Mouse (Mus musculus) c-Kit-positive CD71-positive TER-119-positive erythroid progenitor cells, embryonic 14.5 days (primary cell): Measurements from ENCODE around the gene Sowahd.
A peak's percentile ranks its signal among the peaks of the same experiment; 100 is the strongest.
"Not testable (repeated sequence)": the region's sequence is repeated elsewhere in the genome, so short reads cannot be mapped to it uniquely, and the experiment has no call there.

ENCODE experiments used
- DNase-seq: peaks from one replicate; pipeline ENCODE4 v3.0.0-alpha.2; 2013; ENCODE audit warnings: low spot score

Sowahd gene

DNA sequence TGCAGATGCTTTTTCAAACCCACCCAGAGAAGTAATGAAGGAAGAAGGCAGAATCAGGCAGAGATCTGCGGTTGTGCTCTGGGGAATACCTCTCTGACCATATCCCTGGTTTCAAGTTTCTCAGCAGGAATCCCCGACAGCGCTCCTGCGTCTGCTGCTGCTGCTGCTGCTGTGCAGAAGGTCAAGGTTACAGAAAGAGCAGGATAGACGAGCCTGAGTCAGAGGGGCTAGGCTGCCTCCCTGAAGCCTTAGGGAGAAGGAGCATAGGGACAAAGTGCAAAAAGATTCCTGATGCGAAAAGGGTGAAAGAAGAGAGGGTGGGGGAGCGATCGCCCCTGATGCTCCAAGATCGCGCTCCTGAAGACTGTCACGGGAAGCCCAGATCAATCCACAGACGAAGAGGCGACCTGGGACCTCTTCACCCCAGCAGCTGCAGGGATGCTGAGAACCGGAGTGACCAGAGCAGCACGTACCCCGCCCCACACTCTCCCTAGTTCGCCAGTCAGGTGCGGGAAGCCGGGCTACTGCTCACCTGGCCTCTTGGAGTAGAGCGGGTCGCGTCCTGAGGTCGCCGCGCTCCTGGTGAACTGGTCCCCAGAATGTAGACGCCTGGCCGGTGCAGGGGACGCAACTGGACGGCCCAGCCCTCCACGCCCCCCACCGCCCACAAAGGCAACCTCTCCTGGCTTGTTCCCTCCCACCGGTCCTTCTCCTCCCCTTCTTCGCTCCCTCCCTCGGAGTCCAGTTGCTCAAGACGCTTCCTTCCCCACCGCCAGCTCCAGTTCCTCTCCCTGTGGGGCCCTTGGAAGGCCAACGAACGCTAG lies at the start of gene Sowahd:
Sowahd (plus strand) TSS at position 780 of the 824 bp plus-strand sequence.
- no peak for DNase-seq

DNA sequence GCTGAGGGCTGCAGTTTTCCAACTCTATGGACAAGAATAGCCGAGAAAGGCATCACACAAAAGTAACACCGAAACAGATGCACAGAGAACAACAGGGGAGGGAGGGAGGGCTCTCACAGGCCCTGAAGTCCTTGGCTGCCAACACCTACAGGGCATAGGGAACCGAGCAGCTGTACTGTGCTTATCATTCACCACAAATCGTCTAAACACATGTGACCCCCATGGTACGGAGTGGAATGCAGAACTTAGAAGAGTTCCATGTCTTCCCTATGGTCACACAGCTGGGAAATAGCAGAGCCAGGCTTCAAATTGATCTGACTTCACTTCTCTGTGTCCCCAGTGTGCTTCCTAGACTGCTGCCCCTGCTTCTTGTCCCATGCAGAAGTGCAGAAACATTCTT lies 34.8 kb upstream of the Sowahd start:
- no peak for DNase-seq

DNA sequence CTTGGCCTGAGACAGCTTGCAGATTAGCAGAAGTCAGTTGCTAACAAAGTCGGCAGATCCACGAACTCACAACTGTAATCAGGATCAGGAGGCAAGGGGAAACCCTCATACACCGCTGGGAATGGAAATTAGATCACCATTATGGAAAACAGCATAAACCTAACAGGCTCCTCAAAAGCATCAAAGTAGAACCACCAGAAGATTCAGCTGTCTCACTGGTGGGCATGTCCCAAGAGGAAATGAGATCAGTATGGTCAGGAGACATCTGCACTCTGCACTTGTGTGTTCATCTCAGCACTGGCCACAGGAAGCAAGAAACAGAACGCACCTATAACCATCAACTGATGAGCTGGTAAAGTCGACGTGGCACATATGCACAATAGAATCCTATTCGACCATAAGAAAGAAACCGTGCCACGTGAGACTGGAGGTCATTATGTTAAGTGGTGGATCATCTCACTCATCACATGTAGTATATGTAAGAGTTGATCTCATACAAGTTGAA lies 30.4 kb upstream of the Sowahd start:
- no peak for DNase-seq

DNA sequence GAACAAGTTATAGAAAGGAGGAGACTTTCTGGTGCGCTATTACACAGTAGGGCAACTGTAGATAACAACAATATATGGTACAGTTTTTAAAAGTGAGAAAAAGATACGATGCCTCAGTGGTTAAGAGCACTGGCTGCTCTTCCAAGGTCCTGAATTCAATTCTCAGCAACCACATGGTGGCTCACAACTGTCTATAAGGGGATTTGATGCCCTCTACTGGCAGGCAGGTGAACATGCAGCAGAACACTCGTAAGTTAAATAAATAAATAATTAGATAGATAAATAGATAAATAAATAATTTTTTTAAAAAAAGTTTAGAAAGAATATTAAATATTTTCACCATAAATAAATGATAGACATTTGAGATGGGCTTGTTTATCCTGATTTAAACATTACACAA lies 29.6 kb upstream of the Sowahd start:
- no peak for DNase-seq

DNA sequence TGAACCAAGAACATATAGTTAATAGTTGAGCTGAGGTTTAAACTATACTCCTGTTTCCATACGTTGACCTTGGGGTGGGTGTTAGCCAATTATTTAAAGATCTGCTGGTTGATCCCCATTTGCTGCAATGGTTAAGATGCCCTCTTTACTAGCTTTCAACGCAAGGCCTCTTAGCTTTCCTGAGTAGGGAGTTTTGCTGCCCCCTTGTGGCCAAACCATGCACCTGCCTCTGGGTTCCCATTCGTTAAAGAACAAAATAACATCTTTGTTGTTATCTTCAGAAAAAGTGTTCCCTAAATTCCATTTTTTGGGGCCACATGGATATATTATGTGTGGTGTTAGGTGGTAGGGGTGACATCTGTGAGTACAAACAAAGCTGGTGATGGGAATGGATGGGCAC lies 26.0 kb upstream of the Sowahd start:
- DNase-seq, result peak; percentile 41

DNA sequence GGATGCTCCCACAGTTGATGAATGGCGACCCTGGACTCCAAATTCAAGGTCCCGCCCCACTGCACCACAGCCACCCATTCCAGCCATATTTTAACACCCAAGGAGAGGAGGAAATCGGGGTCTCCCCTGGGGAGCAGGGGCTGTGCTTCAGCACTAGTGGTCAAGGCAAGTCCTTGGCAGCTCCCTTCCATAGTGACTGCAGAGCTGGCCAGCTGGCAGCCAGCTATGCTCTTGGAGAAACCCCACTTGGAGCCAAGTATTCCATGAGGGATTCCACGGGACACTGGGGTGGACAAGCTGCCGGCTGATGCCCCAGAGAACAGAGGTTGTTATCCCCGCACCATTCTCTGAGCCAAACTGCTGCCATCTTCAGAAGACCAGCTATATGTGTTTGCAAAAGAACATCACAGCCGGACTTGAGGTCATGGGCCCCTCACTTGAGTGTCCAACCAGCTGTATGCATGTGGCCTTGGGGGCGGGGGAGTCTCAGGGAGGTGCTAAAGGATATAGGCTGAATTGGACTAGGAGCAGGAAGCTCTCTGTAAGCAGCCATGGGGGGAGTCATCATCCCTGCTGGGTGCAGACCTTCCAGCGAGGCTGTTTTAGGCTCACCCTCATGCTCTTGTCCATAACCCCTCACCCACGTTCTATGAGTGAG lies 24.9 kb upstream of the Sowahd start:
- no peak for DNase-seq

DNA sequence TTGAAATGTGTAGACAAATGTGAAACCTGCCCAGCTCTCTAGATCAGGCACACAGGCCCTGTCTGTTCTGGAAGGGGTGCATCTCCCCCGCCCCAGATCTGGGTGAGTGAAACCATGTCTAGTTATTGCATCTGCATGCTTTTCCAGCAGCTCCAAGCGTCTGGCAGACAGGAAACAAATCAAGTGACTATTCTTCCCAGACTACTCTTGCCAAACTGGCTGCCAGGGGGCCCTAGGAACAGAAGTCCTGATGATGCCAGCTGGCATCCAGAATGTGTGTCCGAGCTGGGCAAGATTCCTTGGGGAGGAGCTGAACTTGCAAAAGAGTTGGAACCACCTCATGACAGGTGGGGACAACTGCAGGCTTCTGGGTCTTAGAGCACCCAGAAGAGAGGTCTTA lies 20.3 kb upstream of the Sowahd start:
- DNase-seq, result no peak

DNA sequence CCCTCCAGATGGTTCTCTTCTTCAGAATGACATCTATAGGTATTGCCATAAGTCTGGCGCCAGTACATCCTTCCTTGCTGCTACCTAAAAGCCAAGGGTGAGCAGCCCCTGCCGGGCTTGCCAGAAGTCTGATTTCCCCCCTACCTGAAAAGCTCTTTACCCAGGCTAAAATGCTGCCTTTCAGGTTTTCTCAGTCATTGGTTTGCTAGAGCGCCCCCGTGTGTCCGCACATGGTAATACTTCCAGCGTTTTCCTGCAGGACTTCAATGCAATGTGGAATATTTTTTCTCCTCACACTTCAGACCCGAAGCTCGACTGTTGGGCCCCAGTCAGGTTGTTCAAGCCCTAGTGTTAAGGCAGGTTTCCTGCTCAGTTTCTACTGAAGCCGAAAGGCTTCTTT lies 5.9 kb upstream of the Sowahd start:
- peak; percentile 29 for DNase-seq

DNA sequence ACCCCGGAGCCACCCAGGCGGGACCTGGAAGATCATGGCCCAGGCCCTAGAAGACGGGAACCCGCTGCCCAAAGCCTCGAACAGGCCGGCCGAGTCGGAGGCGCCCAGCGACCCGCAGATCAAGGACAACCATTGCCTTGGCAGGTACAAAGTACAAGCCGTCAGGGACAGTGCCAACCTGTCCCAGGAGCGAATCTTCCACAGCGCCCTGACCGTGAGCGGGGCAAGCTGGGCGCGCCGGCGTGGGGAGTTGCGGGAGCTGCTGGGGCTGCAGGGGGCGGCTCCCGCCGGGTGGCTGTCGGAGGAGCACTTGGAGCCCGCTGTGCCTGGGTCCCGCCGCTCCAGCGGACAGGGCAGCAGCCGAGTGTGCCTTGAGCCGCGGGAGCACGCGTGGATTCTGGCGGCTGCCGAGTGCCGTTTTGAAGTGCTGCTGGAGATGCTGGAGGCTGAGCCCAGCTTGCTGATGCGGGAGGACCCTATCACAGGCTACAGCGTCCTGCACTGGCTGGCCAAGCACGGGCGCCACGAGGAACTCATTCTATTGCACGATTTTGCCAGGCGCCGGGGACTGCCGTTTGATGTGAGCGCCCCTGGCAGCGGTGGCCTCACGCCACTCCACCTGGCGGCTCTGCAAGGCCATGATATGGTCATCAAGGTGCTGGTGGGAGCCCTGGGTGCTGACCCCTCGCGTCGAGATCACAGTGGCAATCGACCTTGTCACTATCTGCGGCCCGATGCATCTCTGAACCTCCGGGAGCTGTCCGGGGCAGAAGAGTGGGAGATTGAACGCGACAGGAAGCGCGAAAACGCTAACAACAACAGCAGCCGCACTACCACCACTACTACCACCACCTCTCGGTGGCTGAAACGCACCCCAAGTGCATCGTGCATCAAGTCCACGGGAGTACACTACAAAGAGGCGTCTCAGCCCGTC lies 512 bp downstream of the Sowahd start:
- DNase-seq, result no peak

DNA sequence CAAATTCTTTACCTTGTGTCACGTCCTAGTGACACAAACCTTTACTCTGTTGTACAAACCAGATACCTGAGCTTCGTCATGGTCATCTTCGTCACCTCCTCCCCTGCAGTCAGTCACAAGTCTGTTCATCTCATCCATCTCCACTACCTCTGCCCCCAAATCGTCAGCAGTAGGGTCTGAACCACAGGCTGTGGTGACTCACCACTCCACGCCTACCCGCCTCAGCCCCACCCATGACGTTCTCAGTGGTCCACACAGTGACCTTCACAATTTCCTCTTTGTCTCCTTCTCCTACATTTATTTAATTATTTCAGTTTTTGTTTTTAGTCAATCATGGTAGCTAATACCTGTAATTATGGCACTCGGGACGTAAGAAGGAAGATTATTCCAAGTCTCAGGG lies 15.3 kb downstream of the Sowahd start:
- no peak for DNase-seq

DNA sequence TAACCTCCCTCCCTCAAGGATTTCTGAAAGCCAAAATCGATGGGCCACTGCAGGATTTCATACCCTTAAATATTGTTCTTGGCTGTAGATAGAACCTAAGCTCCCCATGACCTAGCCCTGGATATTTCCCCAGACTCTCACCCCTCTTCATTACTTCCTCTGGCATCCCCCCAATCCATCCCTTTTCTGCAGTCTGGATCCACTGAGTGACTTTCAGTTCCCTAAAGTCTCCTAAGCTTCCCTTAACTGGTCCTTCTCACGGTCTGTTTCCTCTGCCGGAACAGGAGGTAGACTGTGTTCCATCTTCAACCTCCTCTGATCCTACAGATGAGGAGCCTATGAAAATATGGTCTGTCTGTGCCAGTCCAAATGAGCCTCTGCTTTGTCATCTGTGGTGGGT lies 18.7 kb downstream of the Sowahd start:
- no peak for DNase-seq

DNA sequence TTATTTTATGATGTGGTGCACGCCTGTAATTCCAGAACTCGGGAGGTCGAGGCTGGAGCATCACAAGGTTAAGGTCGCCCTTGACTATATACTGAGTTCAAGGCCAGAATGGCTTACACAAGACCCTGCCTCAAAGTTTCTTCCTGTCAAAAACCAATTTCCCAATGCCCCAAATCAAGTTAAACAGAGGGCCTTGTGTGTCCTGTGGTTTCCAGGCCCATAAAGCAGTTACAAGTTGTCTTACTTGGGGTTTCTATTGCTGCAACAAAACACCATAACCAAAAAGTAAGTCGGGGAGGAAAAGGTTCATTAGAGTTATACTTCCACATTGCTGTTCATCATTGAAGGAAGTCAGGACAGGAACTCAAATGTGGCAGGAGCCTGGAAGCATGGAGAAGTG lies 20.1 kb downstream of the Sowahd start:
- DNase-seq, result no peak

DNA sequence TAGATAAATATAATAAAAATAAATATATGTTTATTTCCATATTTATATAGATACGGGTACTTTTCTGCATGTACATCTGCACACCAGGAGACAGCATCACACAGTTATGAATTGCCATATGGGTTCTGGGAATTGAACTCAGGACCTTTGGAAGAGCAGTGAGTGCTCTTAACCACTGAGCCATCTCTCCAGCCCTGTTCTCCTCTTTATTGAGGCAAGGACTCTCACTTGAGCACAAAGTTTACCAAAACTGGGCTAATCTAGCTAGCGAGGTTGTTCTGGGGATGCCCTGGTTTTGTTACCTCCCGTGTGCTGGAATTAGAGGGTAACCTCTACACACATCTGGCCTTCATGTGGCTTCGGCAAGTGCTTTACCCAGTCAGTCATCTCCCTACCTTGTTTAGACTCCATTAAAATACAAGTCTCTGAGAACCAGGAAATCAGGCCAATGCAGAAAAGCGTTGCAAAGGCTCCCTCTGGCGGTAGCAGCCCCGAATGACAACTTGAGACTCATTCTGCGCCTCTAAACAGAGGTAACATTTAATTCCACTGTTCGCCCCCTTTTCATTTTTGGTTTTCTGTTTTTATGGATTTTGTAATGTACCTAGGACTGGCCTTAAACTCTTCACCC lies 25.7 kb downstream of the Sowahd start:
- DNase-seq, result peak; percentile 42

DNA sequence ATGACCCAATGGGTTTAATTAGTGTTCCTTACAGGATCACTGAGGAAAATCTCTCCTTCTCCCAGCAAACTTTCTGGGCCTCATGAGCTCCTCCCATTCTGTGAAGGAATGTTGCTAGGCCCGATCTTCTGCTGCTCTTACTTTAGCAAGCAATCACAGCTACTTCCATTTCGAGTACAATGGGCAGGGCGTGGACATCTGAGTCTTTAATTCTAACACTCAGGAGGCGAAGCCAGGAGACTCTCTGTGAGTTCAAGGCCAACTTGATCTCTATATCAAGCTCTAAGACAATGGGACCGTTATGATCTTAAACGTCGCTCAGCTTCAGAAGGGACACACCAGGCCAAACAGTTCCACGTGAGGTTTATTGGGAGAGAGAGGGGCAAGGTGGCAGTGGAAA lies 28.0 kb downstream of the Sowahd start:
- no peak for DNase-seq

DNA sequence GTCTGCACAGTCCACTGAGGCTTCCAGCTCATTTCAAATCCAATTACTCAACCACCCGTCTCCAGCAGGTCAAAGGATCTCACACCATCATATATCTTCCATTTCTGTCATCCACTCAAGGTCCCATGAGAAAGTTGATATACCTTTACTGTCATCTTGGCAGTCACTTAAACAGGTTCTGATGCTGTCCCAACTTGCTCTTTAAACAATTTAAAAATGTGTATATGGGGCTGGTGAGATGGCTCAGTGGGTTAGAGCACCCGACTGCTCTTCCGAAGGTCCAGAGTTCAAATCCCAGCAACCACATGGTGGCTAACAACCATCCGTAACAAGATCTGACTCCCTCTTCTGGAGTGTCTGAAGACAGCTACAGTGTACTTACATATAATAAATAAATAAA lies 31.7 kb downstream of the Sowahd start:
- not testable (repeated sequence) for DNase-seq

DNA sequence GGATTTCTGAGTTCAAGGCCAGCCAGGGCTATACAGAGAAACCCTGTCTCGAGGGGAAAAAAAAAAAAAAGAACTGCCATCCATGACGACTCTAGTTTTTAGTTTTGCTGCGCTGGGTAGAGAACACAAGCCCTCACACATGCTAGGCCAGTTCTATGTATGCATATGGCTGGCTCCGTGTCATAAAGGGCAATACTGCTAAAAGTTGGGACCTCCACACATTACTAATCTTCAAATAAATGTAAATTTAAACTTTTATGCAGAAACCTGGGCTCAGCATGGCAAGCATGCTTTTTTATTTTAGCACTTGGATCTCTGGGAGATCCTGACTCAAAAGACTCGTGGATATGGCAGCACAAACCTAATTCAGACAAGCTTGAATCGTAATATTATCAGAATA lies 32.5 kb downstream of the Sowahd start:
- DNase-seq, result no peak

DNA sequence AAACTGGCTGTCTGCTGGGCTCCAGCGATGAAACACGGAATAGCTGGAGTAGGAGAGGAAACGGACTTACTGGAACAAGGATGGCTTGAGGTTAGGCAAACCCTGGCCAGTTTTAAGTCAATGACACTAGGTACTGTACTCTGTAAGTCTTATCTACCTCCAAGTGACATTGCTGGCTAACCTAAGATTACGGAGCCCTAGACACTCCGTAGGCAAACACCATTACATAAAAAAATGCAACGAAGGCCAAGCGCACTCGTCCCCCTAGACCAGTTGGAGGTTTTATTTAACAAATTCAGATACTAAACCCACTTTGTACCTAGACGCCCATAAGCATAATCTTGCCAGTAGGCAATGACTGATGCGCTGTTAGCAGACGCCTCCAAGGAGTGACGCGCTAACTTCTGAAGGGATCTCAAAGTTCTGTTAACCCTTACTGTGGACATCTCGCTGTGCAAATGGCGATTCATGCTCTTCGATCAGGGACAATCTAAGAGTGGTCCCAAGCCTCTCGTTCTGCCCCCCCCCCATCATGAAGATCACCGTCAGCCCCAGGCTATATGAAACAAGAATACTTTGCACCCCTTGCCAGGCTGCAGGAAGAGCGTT lies 35.8 kb downstream of the Sowahd start:
- DNase-seq, result peak; percentile 42

DNA sequence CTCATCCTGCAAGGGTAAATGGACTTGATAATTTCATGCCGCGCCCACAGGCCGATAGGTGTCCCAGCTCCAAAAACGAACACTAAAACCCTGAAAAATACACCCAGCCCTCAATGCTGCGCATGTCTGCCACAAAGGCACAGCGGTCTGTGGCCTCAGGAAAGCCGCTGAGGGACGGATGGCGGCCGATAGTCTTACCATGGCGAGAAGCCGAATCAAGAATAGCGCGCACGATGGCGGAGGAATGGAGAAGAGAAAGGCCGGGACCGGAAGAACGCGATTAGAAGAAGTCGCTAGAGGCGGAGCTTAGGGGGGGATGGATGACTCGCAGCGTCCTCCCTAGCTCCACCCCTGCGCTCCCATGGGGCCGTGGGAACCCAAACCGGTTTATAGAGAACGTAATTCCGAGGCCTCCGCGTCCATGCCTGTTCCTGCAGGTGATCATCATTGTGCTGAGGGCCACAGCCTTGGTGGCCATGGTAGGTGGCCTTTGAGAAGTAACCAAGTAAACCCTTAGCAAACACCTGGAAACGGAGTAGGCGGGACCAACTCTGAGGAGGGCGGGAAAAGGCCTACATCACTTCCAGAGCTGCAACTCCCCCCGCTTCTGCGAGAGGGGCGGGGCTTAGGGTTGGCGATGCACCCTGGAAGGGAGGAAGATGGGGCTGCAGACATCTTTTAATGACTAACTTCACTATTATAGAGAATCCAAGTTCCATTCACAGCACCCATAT lies 36.4 kb downstream of the Sowahd start, which contains the start of gene Rpl39:
Rpl39 (minus strand) TSS at position 476 of the 734 bp plus-strand sequence.
- peak; percentile 82 for DNase-seq

DNA sequence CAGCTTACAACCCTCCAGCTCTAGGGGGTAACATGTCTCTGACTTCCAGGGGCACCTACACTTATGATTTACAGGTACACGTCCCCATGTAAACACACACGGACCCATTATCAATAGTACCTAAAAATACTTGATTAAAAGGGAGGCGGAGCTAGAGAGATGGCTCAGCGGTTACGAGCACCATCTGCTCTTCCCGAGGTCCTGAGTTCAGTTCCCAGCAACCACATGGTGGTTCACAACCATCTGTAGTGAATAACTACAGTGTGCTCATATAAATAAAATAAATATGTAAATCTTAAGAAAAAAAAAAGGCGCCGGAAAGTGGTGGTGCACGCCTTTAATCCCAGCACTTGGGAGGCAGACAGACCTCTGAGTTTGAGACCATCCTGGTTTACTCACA lies 37.0 kb downstream of the Sowahd start:
- DNase-seq, result no peak

DNA sequence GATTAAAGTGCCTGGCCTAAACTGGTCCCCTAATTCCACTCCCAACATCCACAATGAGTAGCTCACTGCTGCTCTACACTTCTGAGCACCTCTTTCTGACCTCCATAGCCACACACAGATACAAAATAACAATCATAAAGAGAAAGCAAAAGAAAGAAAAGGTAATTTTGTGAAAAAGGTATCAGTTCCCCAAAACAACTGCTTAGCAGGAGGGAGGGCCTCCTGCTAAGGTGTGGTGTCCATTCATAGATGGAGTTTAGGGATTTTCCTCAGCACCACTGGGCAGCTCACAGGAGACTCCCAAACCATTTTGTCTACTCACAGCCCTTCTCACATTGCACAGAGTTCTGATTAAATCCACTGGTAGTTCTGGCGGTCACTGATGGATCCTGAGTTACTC lies 40.1 kb downstream of the Sowahd start:
- no peak for DNase-seq

DNA sequence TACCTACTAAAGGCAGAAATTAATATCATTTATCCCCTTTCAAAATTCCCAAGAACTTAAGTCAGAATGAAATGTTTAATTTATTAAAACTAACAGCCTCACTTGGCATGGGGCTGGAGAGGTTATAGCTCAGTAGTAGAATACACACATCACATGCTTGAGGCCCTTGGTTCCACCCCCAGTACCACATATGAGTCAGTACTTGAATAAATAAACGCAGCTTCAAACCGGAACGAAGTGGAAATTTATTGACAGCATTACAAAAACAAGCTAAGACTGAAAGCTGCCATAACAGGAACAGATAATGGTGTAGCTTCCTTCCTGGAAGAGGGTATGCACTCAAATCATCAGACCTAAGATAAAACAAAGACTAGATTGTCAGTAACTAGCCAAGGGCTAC lies 42.8 kb downstream of the Sowahd start:
- DNase-seq, result no peak
